Mouse (Mus musculus) cerebellum, adult 9-10 months (tissue): ENCODE data around the gene Zfhx3.

ENCODE experiments used
- DNase-seq: peaks from one replicate; pipeline ENCODE4 v3.0.0; 2022

The Zfhx3 gene

DNA sequence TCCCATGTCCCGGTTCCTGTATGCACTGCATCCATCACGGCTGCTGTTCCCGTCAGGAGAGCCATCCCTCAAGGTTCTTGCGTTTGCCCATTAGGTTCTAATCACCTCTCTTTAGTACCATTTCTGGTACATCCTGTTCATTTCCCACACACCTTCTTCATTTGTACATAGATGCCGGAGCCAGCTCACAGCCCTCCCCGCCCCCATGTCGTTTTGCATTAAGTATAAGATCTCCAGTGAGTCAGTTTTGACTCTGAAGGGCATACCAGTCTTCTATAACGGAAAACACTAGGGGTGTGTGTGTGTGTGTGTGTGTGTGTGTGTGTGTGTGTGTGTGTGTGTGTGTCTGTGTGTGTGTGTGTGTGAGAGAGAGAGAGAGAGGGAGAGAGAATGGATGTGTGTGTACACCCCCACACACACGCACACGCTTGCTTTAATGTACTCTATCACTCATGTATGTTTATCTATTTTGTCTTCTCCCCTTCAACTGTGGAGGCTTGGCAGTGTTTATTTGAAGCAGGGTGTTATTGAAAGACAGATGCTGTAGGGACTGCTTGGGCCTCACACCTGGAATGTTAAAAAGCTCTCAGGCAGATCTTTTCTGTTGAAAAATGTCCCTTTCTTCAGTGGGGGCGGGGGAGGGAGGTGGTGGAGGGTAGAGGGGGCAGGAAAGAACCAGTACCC lies 962.0 kb downstream of the Zfhx3 start:
- no peak for DNase-seq

DNA sequence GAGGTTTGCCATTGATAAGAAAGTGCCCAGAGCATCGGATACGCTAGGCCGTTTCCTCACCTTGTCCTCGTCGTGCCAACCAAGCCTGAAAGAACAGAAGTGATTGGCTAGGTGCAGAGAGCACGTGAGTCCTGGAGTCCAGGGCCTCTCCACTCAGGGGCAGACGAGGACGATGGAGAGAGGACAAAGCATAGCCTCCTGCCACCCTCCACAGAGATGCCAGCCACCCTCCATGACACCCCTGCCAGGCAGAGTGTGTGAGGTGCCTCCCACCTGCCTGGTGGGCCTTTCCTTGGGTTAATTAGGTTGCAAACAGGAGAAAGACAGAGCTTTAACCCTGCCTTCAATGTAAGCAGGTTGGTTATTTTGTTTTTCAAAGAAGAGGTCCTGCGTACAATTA lies 965.6 kb downstream of the Zfhx3 start:
- no peak for DNase-seq

DNA sequence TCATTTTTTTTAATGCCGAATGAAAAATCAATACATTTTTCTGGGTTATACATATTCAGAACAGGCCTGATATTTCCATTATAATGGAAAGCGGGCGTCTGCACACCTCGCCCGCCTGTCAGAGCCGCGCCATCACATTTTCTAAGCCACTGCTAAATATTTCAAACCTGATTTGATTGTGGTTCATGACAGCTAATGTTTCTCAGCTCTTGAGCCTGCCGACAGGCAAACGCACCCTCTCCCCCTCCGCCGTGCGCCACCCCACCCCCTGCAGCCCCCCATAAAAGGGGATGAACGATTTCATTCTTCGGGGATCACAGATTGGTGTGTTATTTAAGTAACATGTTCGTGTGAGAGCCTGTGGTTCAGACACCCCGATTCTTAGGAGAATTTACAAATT lies 966.1 kb downstream of the Zfhx3 start:
- no peak for DNase-seq

DNA sequence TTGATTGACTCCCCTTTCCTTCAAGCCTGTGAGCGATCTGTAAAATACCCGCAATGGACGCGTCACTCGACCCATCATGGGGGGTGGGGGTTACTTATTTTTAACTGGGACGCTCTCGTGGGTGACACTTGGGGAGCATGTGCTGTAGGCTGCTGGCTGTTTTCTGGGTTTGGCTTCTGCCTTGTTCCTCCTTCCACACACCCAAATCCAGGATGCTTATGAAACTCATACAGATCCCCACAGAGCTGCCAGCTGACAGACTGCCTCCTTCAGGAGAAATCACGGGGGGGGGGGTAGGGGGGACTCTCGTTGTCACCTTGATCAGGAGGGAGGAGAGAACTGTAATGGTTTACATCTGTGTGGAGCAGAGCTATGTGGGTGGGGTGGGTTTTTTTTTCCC lies 966.6 kb downstream of the Zfhx3 start:
- DNase-seq, result no peak

DNA sequence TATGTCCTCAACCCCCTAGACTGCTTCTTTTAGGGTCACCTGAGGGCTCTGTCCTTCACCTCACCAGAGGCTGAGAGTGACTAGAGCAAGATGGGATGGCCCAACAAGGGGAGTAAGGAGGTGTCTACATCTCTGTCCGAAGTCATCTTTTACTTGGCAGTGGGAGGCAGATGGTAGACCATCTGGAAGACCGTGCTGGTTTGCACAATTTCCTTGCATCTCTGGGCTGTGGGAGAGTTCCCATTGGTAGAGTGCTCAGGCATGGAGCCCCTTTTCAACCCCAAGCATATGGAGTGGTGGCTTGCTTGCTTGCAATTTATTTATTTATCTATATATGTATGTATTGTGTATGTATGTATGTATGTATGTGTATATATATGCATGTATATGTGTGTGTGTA lies 967.0 kb downstream of the Zfhx3 start:
- no peak for DNase-seq

DNA sequence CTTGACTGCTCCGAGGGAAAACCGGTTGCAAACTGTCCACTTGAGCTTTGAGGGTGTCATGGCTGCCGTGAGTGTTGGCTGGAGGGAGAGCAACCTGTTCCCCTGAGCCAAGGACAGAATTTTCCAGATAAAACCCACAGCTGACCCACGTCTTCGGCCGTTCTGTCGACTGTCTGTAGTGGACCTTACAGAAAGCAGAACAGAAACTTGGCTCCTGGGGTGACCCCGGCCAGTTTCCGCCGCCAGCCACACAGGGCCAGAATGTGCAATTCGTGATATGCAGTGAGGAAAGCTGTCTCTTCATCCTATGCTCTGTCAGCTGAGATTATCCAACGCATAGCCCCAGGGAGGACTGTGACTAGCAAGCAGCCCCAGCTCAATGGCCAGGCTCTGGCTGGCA lies 968.4 kb downstream of the Zfhx3 start:
- no peak for DNase-seq

DNA sequence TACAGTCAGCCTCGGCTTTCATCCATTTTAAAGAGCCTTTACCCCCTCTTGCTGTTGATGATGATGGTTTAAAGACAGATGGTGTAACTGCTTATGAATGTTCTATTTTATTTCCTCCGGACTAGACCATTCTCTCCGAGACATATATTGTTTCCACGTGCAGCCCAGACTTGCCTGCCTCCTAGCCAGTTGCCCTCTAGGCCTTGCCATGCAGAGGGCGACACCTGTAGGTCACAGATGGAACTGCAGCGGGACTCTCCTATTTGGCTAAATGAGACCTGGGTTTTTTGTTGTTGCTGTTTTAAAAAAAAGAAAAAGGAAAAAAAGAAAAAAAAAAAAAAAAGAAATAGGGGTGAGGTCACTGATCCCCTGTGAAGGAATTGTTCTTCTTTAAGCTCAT lies 969.1 kb downstream of the Zfhx3 start:
- DNase-seq, result peak; percentile 81

DNA sequence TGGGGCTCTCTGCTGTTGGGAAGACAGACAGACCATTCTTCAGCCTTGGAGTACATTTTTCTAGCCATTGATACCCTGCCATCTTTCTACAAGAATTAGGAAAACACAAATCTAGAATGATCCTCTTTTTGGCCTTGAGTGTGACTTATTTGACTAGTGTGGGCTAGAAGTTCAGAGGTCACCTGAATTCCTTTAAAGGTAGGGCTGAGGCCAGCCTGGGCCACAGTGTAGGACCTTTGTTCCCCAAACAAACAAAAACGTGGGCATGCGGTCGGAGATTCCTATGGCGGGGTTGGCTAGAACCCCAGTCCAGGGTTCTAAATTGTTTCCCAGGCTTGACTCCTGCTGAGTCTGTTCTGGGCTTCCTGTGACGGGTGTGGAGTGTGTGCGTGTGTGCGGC lies 970.6 kb downstream of the Zfhx3 start:
- DNase-seq, result no peak

DNA sequence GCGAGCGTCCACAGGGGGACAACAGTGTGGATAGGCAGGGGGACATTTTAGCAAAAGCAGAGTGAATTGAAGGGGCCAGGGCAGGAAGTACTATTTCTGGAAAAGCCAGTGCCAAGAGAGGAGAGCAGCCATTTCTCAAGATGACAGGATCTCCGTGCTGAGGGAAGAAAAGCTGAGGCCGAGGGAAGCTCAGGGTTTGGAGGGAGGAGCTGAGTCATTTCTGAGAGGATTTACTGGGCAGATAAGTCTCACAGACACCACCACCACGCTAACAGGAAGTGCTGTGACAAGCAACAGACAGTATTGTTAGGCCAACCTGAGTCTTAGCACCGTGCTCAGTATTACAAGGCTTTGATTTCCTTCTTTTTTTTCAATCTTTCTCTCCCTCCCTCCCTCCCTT lies 973.0 kb downstream of the Zfhx3 start:
- DNase-seq, result no peak

DNA sequence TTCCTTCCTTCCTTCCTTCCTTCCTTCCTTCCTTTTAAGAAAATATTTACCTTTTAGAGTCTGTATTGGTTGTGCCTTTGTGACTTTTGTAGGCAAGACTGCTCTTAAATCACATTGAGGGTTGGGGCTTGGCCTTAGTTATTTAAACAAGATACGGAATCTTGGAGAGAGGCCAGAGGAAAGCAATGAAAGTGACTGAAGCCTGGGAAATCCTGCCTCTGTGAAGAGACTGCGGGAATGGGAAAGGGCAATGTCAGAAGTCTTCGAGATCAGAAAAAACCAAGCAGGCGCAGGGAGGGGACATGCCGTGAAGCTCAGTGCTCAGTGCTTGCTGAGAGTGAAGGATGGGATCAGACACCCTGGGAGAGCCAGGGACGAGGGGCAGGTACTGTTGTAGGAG lies 973.4 kb downstream of the Zfhx3 start:
- DNase-seq, result no peak

DNA sequence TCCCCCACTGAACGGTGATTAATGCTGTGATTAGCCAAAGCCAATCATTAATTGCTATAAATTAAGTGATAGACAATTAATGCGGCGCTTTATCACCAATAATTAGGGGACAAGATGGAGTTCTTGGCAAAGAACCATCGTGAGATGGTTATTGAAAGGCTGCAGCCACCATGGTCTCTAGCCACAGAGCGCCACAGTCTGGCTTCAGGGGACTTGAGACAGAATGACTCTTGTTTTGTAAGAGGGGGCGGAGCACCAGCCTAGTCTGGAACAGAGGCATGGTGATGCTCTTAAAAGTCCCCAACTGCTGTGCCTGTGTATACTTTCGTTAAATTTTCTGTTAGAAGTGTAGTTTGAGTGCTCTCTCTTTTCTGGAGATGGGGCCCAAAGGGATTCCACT lies 977.7 kb downstream of the Zfhx3 start:
- DNase-seq, result no peak

DNA sequence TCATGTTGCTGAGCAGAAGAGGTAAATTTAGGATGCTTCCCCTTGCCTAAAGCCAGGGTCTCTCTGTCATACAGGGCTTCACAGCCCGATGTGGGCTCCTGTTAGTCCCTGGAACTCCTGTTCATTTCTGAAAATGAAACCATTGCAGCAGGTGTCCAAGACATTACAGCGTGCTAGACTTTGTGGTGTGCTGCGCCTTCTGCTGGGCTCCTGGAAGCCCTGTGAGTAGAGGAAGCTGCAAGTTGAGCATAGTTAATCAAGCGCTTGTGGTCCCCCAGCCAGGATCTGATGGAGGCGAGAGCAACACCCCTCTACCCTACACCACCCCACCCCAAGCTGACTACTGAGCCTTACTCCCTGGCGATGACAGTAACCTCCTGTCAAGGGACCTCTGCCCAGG lies 980.7 kb downstream of the Zfhx3 start:
- no peak for DNase-seq

DNA sequence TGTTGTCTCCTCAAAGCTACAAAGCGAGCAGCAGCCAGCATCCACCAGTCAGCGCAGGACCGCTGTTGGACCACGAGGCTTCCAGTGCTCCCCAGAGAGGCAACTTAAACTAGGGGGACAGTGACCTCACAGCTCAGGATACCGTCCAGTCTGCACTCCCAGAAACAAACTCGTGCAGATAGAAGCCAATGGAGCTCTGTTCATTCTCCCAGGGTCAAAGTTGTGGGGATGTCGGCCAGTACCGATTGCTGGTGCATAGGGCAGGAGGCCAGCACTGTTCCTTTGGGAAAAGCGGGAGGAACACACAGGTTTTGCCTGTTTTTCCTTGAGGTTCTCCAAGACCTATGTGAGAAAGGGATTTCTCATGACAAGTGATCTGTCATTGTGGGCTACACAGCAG lies 982.1 kb downstream of the Zfhx3 start:
- no peak for DNase-seq

DNA sequence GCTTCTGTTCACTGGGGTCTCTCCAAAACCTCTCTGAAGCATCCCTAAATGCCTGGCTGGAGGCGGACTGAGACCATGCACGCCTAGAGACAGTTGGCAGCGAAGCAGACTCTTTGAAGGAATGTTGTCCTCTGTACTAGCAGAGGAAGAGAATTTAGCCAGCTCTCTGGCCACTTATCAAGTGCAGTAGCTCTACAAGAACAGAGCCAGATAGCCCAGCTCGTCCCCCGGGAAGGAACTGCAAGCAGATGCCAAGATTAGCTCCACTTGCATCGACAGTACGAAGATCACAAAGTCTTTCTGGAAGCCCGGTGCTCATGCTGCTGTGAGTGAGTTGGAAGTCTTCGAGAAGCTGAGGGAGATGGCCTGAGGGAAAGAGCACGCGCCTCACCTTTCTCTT lies 983.7 kb downstream of the Zfhx3 start:
- DNase-seq, result no peak

DNA sequence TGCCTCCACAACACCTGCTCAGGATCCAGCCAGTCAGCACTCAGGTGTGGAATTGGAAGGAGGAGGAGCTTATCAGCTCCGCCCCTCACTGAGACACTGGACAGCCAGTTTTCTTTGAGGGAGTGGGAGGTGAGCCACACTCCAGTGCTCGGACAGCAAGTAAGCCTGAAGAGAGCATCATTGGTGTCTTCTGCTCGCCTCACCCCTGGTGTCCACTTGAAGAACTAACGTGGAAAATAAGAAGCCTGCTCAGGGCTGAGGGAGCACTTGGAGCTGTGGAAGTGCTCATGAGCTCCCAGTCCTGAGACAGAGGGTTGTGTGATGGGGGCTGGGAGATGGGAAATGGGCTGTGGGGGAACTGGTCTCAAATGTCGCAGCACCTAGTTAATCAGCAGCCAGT lies 988.2 kb downstream of the Zfhx3 start:
- DNase-seq, result no peak

DNA sequence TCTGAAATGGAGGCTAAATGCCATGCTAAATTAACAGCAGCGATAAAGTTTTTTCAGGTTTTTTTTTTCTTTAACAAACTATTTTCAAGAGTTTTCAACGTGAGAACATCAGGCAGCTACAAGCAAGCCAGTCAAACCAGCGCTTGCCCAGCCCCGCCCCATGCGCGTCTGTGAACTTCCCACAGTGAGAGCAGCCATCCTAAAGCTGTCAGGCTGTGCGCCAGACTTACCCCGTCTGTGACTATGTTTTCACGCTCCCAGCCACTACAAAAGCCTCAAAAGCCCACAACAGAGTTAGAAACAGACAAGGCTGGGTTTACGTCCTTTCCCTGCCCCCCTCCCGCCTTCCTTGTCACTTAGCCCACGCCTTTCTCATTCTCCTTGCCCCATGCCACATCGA lies 989.4 kb downstream of the Zfhx3 start:
- DNase-seq, result no peak

DNA sequence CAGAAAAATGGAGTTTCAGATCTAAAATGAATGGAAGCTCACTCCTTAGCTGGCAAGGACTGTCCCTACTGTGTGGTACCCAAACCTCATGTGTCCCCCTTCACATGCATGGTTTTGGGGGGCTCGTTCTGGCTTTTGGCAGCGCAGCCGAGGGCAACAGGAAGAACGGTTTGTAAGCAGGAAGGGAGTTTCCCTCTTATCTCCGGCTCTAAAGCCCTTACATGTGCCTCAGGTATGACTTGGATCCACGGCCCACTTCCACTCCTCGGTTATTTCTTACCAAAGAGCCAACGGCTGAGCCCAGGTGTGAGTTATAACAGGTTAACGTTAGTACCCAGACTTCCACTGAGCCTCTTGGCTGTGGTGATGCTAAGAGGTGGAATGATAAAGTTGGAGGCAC lies 990.3 kb downstream of the Zfhx3 start:
- no peak for DNase-seq

DNA sequence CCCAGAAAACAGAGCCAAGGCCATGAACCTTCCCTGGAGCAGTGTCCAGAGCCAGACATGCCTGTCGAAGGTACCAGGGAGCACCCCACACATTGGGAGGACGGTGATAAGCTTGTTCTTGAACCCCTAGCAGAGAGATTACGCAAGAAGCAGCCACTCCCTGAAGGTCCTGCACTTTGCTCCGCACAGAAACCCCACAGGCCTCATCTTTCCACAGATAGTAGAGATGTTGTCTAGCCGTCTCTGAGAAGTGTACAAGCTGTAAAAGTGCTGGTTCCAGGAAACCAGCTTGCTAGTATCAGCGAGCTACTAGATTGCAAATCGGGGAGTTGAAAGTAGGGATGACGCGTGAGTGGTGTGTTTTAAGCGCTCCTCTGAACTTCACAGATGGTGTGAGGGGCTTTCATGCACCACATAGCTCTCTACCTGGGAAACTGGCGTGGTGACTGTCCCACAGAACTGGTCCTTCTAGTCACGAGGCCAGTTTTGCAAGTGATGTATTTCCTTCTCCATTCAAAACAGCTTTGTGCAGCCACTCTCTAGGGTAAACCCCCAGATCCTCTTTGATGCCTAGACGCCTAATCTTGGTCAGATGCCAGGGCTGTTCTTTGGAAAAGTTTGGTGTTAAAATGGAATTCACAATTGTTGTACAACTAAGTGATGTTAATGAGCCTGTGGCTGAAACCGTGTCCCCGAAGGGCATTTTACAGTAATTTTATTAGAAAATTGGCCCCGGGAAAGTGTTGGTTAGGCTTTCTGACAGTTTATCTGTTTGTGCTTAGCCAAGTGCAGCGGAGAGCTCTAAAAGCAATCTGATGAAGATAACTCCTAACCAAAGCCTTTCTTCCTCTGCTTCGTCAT lies 993.6 kb downstream of the Zfhx3 start:
- no peak for DNase-seq

DNA sequence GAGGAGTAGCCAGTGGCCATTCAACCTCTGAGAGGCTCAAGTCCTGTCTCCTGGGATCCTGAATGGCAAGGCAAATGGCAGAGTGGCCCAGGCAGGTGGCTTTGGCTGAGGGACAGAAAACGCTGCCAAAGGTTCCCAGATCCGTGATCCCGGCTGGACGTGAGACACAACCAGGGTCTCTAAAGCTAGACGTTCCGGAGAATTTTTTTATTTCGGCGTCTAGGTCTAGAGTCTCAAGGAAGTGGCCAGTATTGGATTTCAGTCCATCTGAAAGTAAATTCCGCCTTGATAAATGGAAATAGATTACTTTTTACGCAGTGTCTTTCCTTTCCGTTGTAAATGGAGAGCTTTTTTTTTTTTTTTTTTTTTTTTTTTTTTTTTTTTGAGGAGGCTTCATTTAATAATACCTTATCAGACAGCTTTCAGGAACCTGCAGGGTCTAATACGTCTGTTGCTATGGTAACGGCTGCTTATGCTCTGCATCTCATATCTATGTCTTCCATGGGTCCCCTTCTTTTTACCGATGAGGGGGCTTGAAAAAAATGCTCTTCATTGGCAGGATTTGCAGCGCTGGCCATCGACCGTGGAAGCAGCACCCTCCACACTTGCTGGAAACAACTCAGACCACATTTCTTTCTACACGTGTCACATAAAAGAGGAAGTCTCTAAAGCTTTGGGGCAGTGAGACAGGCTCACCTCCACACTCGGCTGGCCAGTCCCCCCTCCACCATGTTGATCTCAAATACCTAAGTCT lies 994.4 kb downstream of the Zfhx3 start:
- DNase-seq, result no peak

DNA sequence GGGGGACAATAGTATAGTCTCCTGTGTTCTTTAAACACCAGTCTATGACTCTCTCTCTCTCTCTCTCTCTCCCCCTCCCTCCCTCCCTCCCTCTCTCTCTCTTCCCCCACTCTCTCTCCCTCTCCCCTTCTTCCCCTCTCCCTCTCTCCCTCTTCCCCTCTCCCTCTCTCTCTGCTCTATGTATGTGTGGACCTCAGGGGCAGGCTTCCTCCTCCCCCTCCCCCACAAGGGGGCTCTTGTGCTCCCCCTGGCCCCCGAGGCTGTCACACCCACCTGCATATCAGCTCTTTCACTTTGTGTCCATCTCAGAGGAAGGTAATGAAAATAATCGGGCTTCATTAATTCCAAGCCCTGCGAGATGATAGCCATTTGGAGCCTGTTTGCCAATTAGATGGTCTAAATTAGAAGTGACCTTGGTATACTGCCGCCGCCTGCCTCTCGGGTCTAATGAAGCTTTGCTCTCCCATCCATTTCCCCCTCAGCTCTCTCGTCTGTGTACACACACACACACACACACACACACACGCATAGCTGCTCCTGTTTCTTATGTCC lies 995.5 kb downstream of the Zfhx3 start:
- DNase-seq, result no peak

DNA sequence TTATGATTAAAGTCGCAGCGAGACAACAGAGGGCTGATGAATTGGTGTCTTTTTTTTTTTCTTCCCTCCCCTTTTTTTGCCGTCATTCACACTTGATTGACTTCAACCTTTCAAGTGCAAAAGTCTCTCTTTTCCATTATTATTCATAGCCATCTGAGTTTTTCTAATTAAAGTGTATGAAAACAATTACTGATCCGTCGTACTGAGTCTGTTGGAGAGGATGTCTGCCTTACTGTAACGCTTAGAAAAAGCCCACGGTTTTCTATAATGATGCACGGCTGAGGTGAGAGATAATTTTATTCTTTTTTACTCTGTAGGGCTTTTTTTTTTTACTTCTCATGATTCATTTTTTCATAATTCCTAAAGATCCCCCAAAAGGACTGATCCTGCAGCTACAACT lies 1000.2 kb downstream of the Zfhx3 start:
- no peak for DNase-seq

DNA sequence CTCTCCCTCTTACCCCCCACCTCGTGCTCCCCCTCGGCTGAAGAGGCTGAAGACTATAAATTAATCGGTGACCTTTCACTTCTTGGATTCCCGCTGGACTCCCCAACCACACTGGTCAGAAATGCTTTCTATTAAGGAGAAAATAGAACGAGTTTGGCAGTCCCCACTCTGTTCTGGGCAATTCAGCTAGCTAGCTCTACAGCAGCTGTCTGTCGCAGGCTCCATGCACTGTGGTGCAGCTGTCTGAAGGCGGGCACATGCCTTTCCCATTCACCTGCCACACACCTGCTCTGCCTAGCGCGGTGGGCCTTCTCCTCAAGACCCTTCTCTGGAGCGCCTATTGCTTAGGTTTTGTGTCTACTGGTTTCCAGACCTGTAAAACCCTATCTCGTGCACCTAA lies 1000.7 kb downstream of the Zfhx3 start:
- no peak for DNase-seq

DNA sequence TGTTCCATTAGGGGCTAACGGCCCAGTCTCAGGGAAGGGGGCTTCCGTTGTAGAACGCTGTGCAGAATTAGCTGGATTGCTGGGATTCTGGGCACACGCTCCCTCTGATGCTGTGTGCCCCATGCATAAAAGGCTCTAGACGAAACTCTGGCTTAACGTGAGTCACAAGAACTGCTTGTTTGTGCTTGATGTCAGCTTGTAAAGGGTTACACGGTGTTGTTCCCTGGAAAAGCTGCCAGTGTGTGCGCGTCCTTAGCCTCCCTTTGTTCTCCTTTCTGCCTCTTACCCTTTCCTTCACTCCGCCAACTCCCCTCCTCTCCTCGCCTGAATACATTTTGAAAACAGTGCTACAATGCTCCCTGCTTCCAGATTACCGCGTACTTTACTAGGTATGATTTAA lies 1001.9 kb downstream of the Zfhx3 start:
- DNase-seq, result no peak

DNA sequence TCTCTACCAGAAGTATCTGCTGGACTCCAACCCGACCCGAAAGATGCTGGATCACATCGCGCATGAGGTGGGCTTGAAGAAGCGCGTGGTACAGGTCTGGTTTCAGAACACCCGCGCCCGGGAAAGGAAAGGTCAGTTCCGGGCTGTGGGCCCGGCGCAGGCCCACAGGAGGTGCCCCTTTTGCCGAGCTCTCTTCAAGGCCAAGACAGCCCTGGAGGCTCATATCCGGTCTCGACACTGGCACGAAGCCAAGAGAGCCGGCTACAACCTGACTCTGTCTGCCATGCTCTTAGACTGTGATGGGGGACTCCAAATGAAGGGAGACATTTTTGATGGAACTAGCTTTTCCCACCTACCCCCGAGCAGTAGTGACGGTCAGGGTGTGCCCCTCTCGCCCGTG lies 1007.9 kb downstream of the Zfhx3 start:
- DNase-seq, result no peak
